Comparison of ENCODE assay signal across 8 mouse cellular contexts in the genomic region with DNA sequence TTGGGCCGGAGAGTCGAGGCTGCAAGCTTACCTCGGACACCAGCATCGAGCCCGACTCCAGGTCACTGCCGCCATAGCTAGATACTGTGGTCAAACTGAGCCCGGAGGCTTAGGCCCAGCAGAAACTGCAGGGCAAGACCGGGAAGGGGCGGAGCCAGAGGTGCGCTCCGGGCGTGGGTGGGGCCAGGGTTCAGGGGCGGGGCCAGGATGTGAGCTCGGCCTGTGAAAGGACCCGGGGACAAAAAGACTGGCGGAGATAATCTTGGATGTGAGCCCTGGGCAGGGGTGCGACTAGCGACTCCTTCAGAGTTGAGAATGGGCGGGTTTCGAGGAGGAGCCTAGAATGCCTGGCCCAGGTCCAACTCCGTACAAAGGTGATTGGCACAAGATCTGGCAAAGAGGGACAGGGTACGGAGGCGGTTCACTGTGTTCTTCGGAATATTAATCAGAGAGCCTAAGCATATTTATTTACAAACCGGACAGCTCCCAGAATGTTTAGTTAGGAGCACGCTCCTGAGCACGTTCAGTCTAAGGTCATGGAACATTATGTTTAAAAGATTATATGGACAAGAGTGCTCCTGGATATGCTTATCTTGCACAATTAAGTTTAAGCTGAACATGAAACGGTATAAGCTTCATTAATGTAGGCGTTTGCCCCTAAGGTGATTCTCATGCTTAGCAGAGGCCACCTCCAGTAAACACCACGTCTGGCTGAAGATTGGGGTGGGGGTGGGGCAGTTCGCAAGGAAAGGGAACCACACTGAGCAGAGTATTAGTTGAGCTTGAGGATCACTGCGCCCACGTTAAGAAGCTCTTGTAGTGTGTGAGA. TPM values are rescaled to one million over a fixed set of nuclear protein-coding genes. Genes with fewer than 3 reads are reported as not detected.
A peak's percentile ranks its signal among the peaks of the same experiment; 100 is the strongest.
DNase-seq lines count a peak whose midpoint lies in the region; ATAC-seq and TF ChIP-seq lines count a peak whose summit lies in the region.

No protein-coding gene starts in this region.

- peak overlapping the region; percentile 91 for H3K27ac ChIP-seq in forebrain, embryonic 10.5 days
- peak overlapping the region; percentile 90 for H3K27ac ChIP-seq in heart, embryonic 15.5 days
- peak overlapping the region; percentile 56 for H3K27ac ChIP-seq in liver, embryonic 14.5 days
- H3K27ac ChIP-seq in neural tube, embryonic 11.5 days (ENCODE audit: low read depth, low read length): peak overlapping the region; percentile 73; the same call in 1 of the 2 replicates
- H3K27ac ChIP-seq in stomach, postnatal 0 days (replicated peaks): peak overlapping the region; percentile 94

- H3K27me3 ChIP-seq in forebrain, embryonic 10.5 days (ENCODE audit: poor library complexity, severe bottlenecking): no peaks in the 10 kb centered on the region
- no peaks in the 10 kb centered on the region for H3K27me3 ChIP-seq in heart, embryonic 15.5 days
- H3K27me3 ChIP-seq in liver, embryonic 14.5 days (ENCODE audit: control insufficient read depth, insufficient read depth, low read length): no peaks in the 10 kb centered on the region
- no peaks in the 10 kb centered on the region for H3K27me3 ChIP-seq in neural tube, embryonic 11.5 days (ENCODE audit: control insufficient read depth, insufficient read depth, low read length)
- H3K27me3 ChIP-seq in stomach, postnatal 0 days (ENCODE audit: control insufficient read depth, insufficient read depth, low read length): no peaks in the 10 kb centered on the region

- H3K36me3 ChIP-seq in forebrain, embryonic 10.5 days (replicated peaks): peaks cover 12% of the 10 kb centered on the region
- peaks cover 13% of the 10 kb centered on the region for H3K36me3 ChIP-seq in heart, embryonic 15.5 days
- H3K36me3 ChIP-seq in liver, embryonic 14.5 days (replicated peaks; ENCODE audit: control insufficient read depth, insufficient read depth, low read depth): no peaks in the 10 kb centered on the region; the same call in 1 of the 2 replicates
- H3K36me3 ChIP-seq in neural tube, embryonic 11.5 days (ENCODE audit: control insufficient read depth, insufficient read depth, low read length): no peaks in the 10 kb centered on the region; the same call in 1 of the 2 replicates
- no peaks in the 10 kb centered on the region for H3K36me3 ChIP-seq in stomach, postnatal 0 days (ENCODE audit: control insufficient read depth, insufficient read depth, low read length)

- H3K4me3 ChIP-seq in forebrain, embryonic 10.5 days: peak overlapping the region; percentile 68
- peak overlapping the region; percentile 64 for H3K4me3 ChIP-seq in heart, embryonic 15.5 days
- H3K4me3 ChIP-seq in liver, embryonic 14.5 days (ENCODE audit: insufficient read depth in 1 of 2, low read depth in 2 of 2, low read length in 2 of 2): peak overlapping the region; percentile 64 to 89
- peak overlapping the region; percentile 60 for H3K4me3 ChIP-seq in neural tube, embryonic 11.5 days (ENCODE audit: low read depth, low read length)
- peak overlapping the region; percentile 65 for H3K4me3 ChIP-seq in stomach, postnatal 0 days (ENCODE audit: low read depth, low read length)

- WGBS in forebrain, embryonic 10.5 days: 1% methylated on average over 33 of the region's 33 CpGs
- WGBS in heart, embryonic 15.5 days: 2% methylated on average over 33 of the region's 33 CpGs
- 1% methylated on average over 33 of the region's 33 CpGs for WGBS in liver, embryonic 14.5 days (ENCODE audit: insufficient replicate concordance)
- 2% methylated on average over 33 of the region's 33 CpGs for WGBS in neural tube, embryonic 11.5 days
- WGBS in stomach, postnatal 0 days: 1% methylated on average over 33 of the region's 33 CpGs

- TF ChIP-seq EP300 in liver, embryonic 14.5 days (IDR thresholded peaks at IDR 0.05; ENCODE audit: low read depth): no peak
- peak; percentile 85 for TF ChIP-seq EP300 in stomach, postnatal 0 days (optimal IDR thresholded peaks at IDR 0.05)

- ATAC-seq in heart, embryonic 15.5 days (replicated peaks; ENCODE audit: insufficient number of reproducible peaks, insufficient read depth, low FRiP score, low read depth): peak; percentile 98
- peak; percentile 97 for ATAC-seq in liver, embryonic 14.5 days (ENCODE audit: insufficient read depth)
- peak; percentile 97 for ATAC-seq in neural tube, embryonic 11.5 days (ENCODE audit: insufficient read depth, low FRiP score, low TSS enrichment)
- ATAC-seq in stomach, postnatal 0 days (ENCODE audit: low FRiP score, low TSS enrichment): peak; percentile 97

- H3K9ac ChIP-seq in heart, embryonic 15.5 days: peak overlapping the region; percentile 79
- H3K9ac ChIP-seq in liver, embryonic 14.5 days (replicated peaks): peak overlapping the region; percentile 79
- H3K9ac ChIP-seq in neural tube, embryonic 11.5 days (ENCODE audit: low read length): peak overlapping the region; percentile 84
- peak overlapping the region; percentile 86 for H3K9ac ChIP-seq in stomach, postnatal 0 days (ENCODE audit: low read length)

- H3K9me3 ChIP-seq in forebrain, embryonic 10.5 days: 0 out of 2 replicates have a peak, but pooled peaks cover 5% of the 10 kb centered on the region
- H3K9me3 ChIP-seq in heart, embryonic 15.5 days (replicated peaks): no peaks in the 10 kb centered on the region
- no peaks in the 10 kb centered on the region for H3K9me3 ChIP-seq in liver, embryonic 14.5 days (ENCODE audit: control insufficient read depth, low read length)
- no peaks in the 10 kb centered on the region for H3K9me3 ChIP-seq in neural tube, embryonic 11.5 days (ENCODE audit: control insufficient read depth, low read length)
- H3K9me3 ChIP-seq in stomach, postnatal 0 days (ENCODE audit: control insufficient read depth, low read length): no peaks in the 10 kb centered on the region

- H3K4me1 ChIP-seq in forebrain, embryonic 10.5 days: peaks cover 22% of the 10 kb centered on the region
- peaks cover 16% of the 10 kb centered on the region for H3K4me1 ChIP-seq in heart, embryonic 15.5 days (replicated peaks)
- peaks cover 6 to 21% of the 10 kb centered on the region in 2 experiments for H3K4me1 ChIP-seq in liver, embryonic 14.5 days (replicated peaks; ENCODE audit: control insufficient read depth in 2 of 2, insufficient read depth in 2 of 2, low read length in 1 of 2)
- H3K4me1 ChIP-seq in neural tube, embryonic 11.5 days (ENCODE audit: control insufficient read depth, insufficient read depth, low read length): 0 out of 2 replicates have a peak, but pooled peaks cover 4% of the 10 kb centered on the region
- H3K4me1 ChIP-seq in stomach, postnatal 0 days (replicated peaks; ENCODE audit: control insufficient read depth, insufficient read depth): 0 out of 2 replicates have a peak, but pooled peaks cover 2% of the 10 kb centered on the region

- H3K4me2 ChIP-seq in heart, embryonic 15.5 days: peak overlapping the region; percentile 76
- H3K4me2 ChIP-seq in liver, embryonic 14.5 days (ENCODE audit: low read depth): peak overlapping the region; percentile 72
- H3K4me2 ChIP-seq in neural tube, embryonic 11.5 days (ENCODE audit: low read depth): peak overlapping the region; percentile 70
- peak overlapping the region; percentile 54 for H3K4me2 ChIP-seq in stomach, postnatal 0 days (replicated peaks; ENCODE audit: low read depth)

- no peak for TF ChIP-seq CTCF in liver, embryonic 14.5 days (IDR thresholded peaks at IDR 0.05; ENCODE audit: low read depth)
- no peak; the same call in 1 of the 2 replicates for TF ChIP-seq CTCF in stomach, postnatal 0 days (IDR thresholded peaks at IDR 0.05; ENCODE audit: low read depth)

- DNase-seq in CD8-positive naive resting alpha-beta T cell, adult 2 months (ENCODE audit: low read depth in 2 of 2, low spot score in 2 of 2): peak; percentile 72 to 89
- peak; percentile 83 for DNase-seq in c-Kit-positive CD71-negative TER-119-negative erythroid progenitor cells, embryonic 14.5 days (ENCODE audit: low read depth)
- DNase-seq in forebrain, embryonic 10.5 days (ENCODE audit: extremely low spot score, low spot score): peak; percentile 96
- DNase-seq in kidney, postnatal 25 days: peak; percentile 98 to 99
- DNase-seq in liver, embryonic 14.5 days (ENCODE audit: low read depth in 3 of 3, low spot score in 3 of 3): peak; percentile 89 to 93 (median 89)
- peak; percentile 94 for DNase-seq in neural tube, embryonic 11.5 days (ENCODE audit: low spot score)
- DNase-seq in stomach, postnatal 0 days (ENCODE audit: low spot score): peak; percentile 98

RNA-seq across cellular contexts. Expression of a gene that starts 30.6 kb away (rescaled TPM):
- 0.11 TPM in 1 of 2 replicates, not detected in the other for polyA plus RNA-seq in forebrain, embryonic 10.5 days (2016; fragmentation: Nextera tagmentation; extraction: Ambion mirVana)
- polyA plus RNA-seq in heart, embryonic 15.5 days (2015; fragmentation: Nextera tagmentation; extraction: Ambion mirVana): 0.30 and 0.75 TPM in 2 replicates
- 0.03 and 0.06 TPM in 2 replicates for polyA plus RNA-seq in liver, embryonic 14.5 days (2012; rRNA removed)
- polyA plus RNA-seq in liver, embryonic 14.5 days (2014; fragmentation: Nextera tagmentation; extraction: Ambion mirVana): 0.21 TPM in 1 of 2 replicates, not detected in the other
- polyA plus RNA-seq in neural tube, embryonic 11.5 days (2014; fragmentation: Nextera tagmentation; extraction: Ambion mirVana): 0.58 and 1.4 TPM in 2 replicates
- 1.3 and 1.5 TPM in 2 replicates for polyA plus RNA-seq in stomach, postnatal 0 days (2015; fragmentation: Nextera tagmentation; extraction: Ambion mirVana)

RNA-seq across cellular contexts. Expression of a gene that starts 32.7 kb away (rescaled TPM):
- 86.4 and 87.2 TPM in 2 replicates for polyA plus RNA-seq in forebrain, embryonic 10.5 days (2016; fragmentation: Nextera tagmentation; extraction: Ambion mirVana)
- 134 and 135 TPM in 2 replicates for polyA plus RNA-seq in heart, embryonic 15.5 days (2015; fragmentation: Nextera tagmentation; extraction: Ambion mirVana)
- 19.5 and 27.8 TPM in 2 replicates for polyA plus RNA-seq in liver, embryonic 14.5 days (2012; rRNA removed)
- polyA plus RNA-seq in liver, embryonic 14.5 days (2014; fragmentation: Nextera tagmentation; extraction: Ambion mirVana): 48.4 and 48.6 TPM in 2 replicates
- polyA plus RNA-seq in neural tube, embryonic 11.5 days (2014; fragmentation: Nextera tagmentation; extraction: Ambion mirVana): 116 and 119 TPM in 2 replicates
- 161 and 163 TPM in 2 replicates for polyA plus RNA-seq in stomach, postnatal 0 days (2015; fragmentation: Nextera tagmentation; extraction: Ambion mirVana)

Comparison
In these comparisons a context has a peak if more than half of its experiments do, and no peak if none do; other contexts are left out.
1. Peak in every context shown above with its lines: DNase-seq, ATAC-seq, H3K4me3 ChIP-seq and H3K27ac ChIP-seq.